Mouse (Mus musculus) heart, adult 11 months (tissue): ENCODE results near the gene Gm17334.

Experiments used
- DNase-seq: peaks from one replicate; pipeline ENCODE4 v3.0.0; 2022

The Gm17334 gene

GRCm38 (mm10) chr11:53773087-53773486 lies at the start of gene Gm17334:
Gm17334 (minus strand) TSS chr11:53773187.
- DNase-seq: no peak

- no peak for DNase-seq
Observed at GRCm38 (mm10) chr11:53821945-53822338, 49.0 kb upstream of the Gm17334 start.

- peak; percentile 95 for DNase-seq
Observed at GRCm38 (mm10) chr11:53821230-53821944, 48.4 kb upstream of the Gm17334 start.

GRCm38 (mm10) chr11:53820516-53821170 lies 47.7 kb upstream of the Gm17334 start:
- peak; percentile 90 for DNase-seq

- DNase-seq: peak; percentile 93
Observed at GRCm38 (mm10) chr11:53819511-53819910, 46.5 kb upstream of the Gm17334 start.

- peak; percentile 98 for DNase-seq
Observed at GRCm38 (mm10) chr11:53818794-53819193, 45.8 kb upstream of the Gm17334 start.

GRCm38 (mm10) chr11:53816841-53817375 lies 43.9 kb upstream of the Gm17334 start:
- DNase-seq: peak; percentile 90

GRCm38 (mm10) chr11:53814810-53815209 lies 41.8 kb upstream of the Gm17334 start:
- no peak for DNase-seq

GRCm38 (mm10) chr11:53813001-53813868 lies 40.2 kb upstream of the Gm17334 start:
- DNase-seq: peak; percentile 98

GRCm38 (mm10) chr11:53811312-53811711 lies 38.3 kb upstream of the Gm17334 start:
- DNase-seq: no peak

GRCm38 (mm10) chr11:53810749-53811148 lies 37.8 kb upstream of the Gm17334 start:
- no peak for DNase-seq

GRCm38 (mm10) chr11:53810156-53810555 lies 37.2 kb upstream of the Gm17334 start:
- DNase-seq: peak; percentile 83

GRCm38 (mm10) chr11:53809354-53809753 lies 36.4 kb upstream of the Gm17334 start:
- no peak for DNase-seq

GRCm38 (mm10) chr11:53805786-53806185 lies 32.8 kb upstream of the Gm17334 start:
- DNase-seq: peak; percentile 99

- no peak for DNase-seq
Observed at GRCm38 (mm10) chr11:53804569-53805344, 31.8 kb upstream of the Gm17334 start.

GRCm38 (mm10) chr11:53803494-53803893 lies 30.5 kb upstream of the Gm17334 start:
- no peak for DNase-seq

- no peak for DNase-seq
Observed at GRCm38 (mm10) chr11:53803093-53803492, 30.1 kb upstream of the Gm17334 start.

- DNase-seq: no peak
Observed at GRCm38 (mm10) chr11:53800975-53801374, 28.0 kb upstream of the Gm17334 start.

- DNase-seq: no peak
Observed at GRCm38 (mm10) chr11:53800036-53800435, 27.0 kb upstream of the Gm17334 start.

- peak; percentile 94 for DNase-seq
Observed at GRCm38 (mm10) chr11:53798041-53798711, 25.2 kb upstream of the Gm17334 start.

- peak; percentile 88 for DNase-seq
Observed at GRCm38 (mm10) chr11:53797386-53797920, 24.5 kb upstream of the Gm17334 start.
